Mouse (Mus musculus) embryonic facial prominence, embryonic 14.5 days (tissue): ENCODE results near the gene Kdm6a. TPM values are rescaled to one million over a fixed set of nuclear protein-coding genes. Genes with fewer than 3 reads are reported as not detected.

Experiments
- ATAC-seq: fragments of 200-750 bp; cut with Nextera tagmentation; 2 replicates; pipeline ENCODE4 v1.8.0; 2017; ENCODE audit warnings: low read depth, moderate number of reproducible peaks, moderate TSS enrichment
- DNase-seq: peaks from one replicate; pipeline ENCODE4 v3.0.0-alpha.2; 2015; ENCODE audit warnings: low spot score
- H3K27ac ChIP-seq: fragments of 300-500 bp; sonication (generic); replicated peaks from 2 replicates; pipeline ENCODE4 v1.5.1; 2014; ENCODE audit warnings: low read depth, mild to moderate bottlenecking, low read length, moderate library complexity
- H3K27me3 ChIP-seq: fragments of 300-500 bp; sonication (generic); replicated peaks from 2 replicates; pipeline ENCODE4 v1.6.1; 2014; ENCODE audit warnings: low read length; ENCODE audit not compliant: control insufficient read depth, insufficient read depth
- H3K36me3 ChIP-seq: fragments of 300-500 bp; sonication (generic); 2 replicates; pipeline ENCODE4 v1.6.1; 2014; ENCODE audit warnings: low read length, mixed read lengths; ENCODE audit not compliant: control insufficient read depth, insufficient read depth
- H3K4me1 ChIP-seq: fragments of 300-500 bp; sonication (generic); 2 replicates; pipeline ENCODE4 v1.6.1; 2014; ENCODE audit warnings: antibody characterized with exemption, low read length; ENCODE audit not compliant: control insufficient read depth, insufficient read depth
- H3K4me2 ChIP-seq: fragments of 300-500 bp; sonication (generic); 2 replicates; pipeline ENCODE4 v1.6.1; 2014; ENCODE audit warnings: low read depth, mild to moderate bottlenecking, low read length, moderate library complexity, mixed read lengths
- H3K4me3 ChIP-seq: fragments of 300-500 bp; sonication (generic); 2 replicates; pipeline ENCODE4 v1.5.1; 2014; ENCODE audit warnings: low read depth, mild to moderate bottlenecking, low read length
- H3K9ac ChIP-seq: fragments of 300-500 bp; sonication (generic); 2 replicates; pipeline ENCODE4 v1.6.1; 2014; ENCODE audit warnings: low read depth, mild to moderate bottlenecking, low read length, moderate library complexity, mixed read lengths
- H3K9me3 ChIP-seq: fragments of 300-500 bp; sonication (generic); 2 replicates; pipeline ENCODE4 v1.6.1; 2016; ENCODE audit warnings: low read length; ENCODE audit not compliant: control insufficient read depth
- WGBS: fragments of 180-500 bp; shearing (Covaris S2); extraction: QIAGEN DNeasy Blood & Tissue Kit; methylation state at CpG from one replicate; pipeline ENCODE4 v1.1.7; 2014; 5-methylcytosine and 5-hydroxymethylcytosine counted together
- polyA plus RNA-seq: library from polyadenylated mRNA; unstranded; fragments of >200 nt; fragmentation: Nextera tagmentation; extraction: Ambion mirVana; gene quantifications from 2 replicates; pipeline ENCODE4 v1.2.1, GENCODE M21; 2014

The Kdm6a gene
- polyA plus RNA-seq, 1 experiment from 2014 or later: 18.6 TPM

DNA sequence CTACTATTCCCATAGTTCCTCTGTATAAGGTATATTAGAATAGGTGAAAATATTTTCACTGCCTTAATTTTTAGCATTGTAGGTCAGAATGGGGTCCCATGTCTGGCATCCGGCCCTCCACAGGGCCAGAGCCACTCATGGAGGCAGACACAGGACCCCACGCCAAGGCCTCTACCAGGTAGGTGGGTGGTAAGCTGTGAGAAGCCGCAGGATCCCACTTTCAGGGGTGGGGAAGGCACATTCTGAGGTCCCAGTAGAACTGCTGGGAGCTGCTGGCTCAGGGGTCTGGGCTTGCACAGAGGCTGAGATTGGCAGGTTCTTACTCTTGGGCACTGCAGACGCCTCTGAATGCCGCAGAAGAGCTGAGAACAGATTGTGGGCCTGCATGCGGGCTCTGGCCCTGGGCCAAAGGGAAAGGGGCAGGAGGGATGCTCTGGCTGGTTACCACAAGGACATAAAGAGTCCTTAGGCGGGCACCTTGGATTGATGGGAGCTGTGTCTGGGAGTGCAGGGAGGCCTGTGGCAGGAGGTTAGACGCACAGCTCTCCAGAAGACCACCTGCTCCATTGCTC, 95.9 kb downstream of the Kdm6a start:
- Histone ChIP-seq H3K4me1 (no peaks in the 10 kb centered on the region), H3K36me3 (peaks cover 36% of the 10 kb centered on the region), H3K27me3 (no peaks in the 10 kb centered on the region), H3K4me2 (no peak overlapping the region), H3K9ac (no peak overlapping the region), H3K4me3 (no peak overlapping the region), H3K9me3 (no peaks in the 10 kb centered on the region), H3K27ac (no peak overlapping the region)
- WGBS: 93% methylated on average over 8 of the region's 8 CpGs
- no peak for DNase-seq
- ATAC-seq: no peak

DNA sequence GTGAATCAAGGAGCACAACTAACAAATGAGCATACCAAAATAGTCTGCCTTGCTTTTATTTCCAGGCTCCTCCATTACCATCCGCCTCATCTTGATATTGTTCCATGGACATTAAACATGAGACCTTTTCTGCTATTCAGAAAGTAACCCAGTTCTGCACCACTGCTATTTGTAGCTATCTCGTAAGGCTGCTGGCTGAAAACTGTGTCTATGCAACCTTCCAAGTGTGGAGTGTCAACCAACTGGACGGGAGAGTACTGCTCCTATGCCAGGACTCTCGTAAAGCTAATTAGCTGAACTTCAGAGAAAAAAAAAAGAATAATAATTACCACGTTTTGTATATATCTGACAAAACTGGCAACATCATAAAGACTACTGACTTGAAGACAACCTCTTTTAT, 116.2 kb downstream of the Kdm6a start:
- ATAC-seq: no peak
- no peaks in the 10 kb centered on the region for H3K4me1 ChIP-seq
- 87% methylated on average over 5 of the region's 5 CpGs for WGBS

DNA sequence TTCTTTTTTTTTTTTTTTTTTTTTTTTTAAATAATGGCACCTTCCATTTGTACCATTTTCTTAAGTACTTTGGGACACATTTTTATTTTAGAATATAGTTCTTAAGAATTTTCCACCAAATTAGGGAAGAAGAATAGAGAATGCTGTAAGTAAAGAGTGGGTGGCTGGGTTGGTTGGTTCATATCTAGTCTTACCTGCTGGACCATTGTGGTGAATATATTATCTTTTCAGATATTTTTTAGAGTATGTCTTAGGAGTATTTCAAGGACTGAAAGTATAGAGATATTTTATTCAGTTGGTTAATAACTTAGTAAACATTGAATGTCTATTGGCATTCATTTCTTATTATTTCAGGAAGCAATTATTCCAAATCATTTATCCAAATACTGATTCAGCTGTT, 117.8 kb downstream of the Kdm6a start:
- Histone ChIP-seq H3K9ac (no peak overlapping the region), H3K4me1 (no peaks in the 10 kb centered on the region), H3K27ac (no peak overlapping the region), H3K27me3 (no peaks in the 10 kb centered on the region), H3K4me3 (no peak overlapping the region), H3K9me3 (no peaks in the 10 kb centered on the region), H3K4me2 (no peak overlapping the region), H3K36me3 (peaks cover 12% of the 10 kb centered on the region; the same call in 1 of the 2 replicates)
- ATAC-seq (no peak), DNase-seq (no peak)

More for the DNA sequence above, 116.2 kb downstream of the Kdm6a start:
- H3K9me3 ChIP-seq: no peaks in the 10 kb centered on the region
- H3K4me2 ChIP-seq: no peak overlapping the region
- no peaks in the 10 kb centered on the region for H3K27me3 ChIP-seq
- H3K9ac ChIP-seq: no peak overlapping the region
- no peak overlapping the region for H3K4me3 ChIP-seq
- no peak overlapping the region for H3K27ac ChIP-seq
- DNase-seq: no peak
- peaks cover 16% of the 10 kb centered on the region for H3K36me3 ChIP-seq

Other genes with a start within 250 kb of the Kdm6a start
- gene Dusp21, start 16.7 kb upstream of the Kdm6a start, polyA plus RNA-seq: not detected in 2 replicates